Mouse (Mus musculus) brown adipose tissue, adult 24 weeks (tissue): ENCODE data around the gene Padi2. TPM values are rescaled to one million over a fixed set of nuclear protein-coding genes. Genes with fewer than 3 reads are reported as not detected.

Experiments used
- H3K27ac ChIP-seq: fragments of 200-500 bp; replicated peaks from 2 replicates; pipeline ENCODE4 v1.5.1; 2012; ENCODE audit warnings: low read depth, mild to moderate bottlenecking, low read length
- H3K4me1 ChIP-seq: fragments of 200-500 bp; 2 replicates; pipeline ENCODE4 v1.6.1; 2012; ENCODE audit warnings: low read length, mixed read lengths; ENCODE audit not compliant: control insufficient read depth, insufficient read depth, insufficient read length
- H3K4me3 ChIP-seq: fragments of 200-500 bp; 2 replicates; pipeline ENCODE4 v1.5.1; 2012; ENCODE audit warnings: low read depth, mild to moderate bottlenecking, low read length, moderate library complexity; ENCODE audit not compliant: insufficient read depth
- polyA plus RNA-seq: library from polyadenylated mRNA; stranded (reverse); fragments of >200 nt; gene quantifications from 2 replicates; pipeline ENCODE4 v1.2.4, GENCODE M21; 2012; ENCODE audit not compliant: missing spikeins, insufficient read depth, insufficient read length

Gene Padi2
- polyA plus RNA-seq, 1 experiment = 1.6 TPM

DNA sequence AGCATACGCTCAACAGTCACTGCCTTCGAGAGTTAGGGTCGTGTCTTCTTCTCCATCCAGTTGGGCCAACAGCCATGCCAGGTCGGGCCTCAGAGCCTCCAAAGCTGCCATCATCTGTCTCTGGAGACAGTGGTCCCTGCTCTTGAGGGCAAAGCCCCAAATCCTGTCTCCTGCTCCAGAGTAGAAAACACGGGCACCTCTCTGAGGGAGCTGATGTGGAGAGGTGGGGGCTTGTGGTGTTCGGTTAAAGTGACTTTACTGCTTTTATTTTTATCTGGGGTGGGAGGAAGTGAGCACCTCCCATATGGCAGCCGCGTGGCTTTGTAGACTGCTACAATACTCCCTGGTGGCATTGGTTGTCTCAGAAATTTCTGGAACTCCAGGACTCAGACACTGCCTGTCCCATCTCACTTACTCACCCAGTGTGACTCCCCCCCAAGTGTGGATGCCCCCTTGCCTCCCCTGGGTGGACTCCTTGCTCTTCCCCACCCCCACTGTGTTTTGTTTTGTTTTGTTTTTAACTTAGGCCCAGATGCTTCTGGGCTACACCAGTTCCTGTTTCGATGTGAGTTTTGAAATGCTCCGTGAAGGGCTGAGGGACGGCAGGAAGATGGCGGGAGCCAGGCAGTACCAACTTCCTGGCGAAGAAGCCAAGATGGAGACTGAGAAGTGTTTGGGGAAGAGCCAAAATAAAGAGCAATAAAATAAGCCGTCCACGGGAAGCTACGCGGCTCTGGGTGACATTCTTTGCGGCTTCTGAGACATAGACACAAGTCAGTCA lies 45.9 kb downstream of the Padi2 start:
- Histone ChIP-seq H3K4me3 (no peak overlapping the region), H3K27ac (peak overlapping the region; percentile 56), H3K4me1 (no peaks in the 10 kb centered on the region)

DNA sequence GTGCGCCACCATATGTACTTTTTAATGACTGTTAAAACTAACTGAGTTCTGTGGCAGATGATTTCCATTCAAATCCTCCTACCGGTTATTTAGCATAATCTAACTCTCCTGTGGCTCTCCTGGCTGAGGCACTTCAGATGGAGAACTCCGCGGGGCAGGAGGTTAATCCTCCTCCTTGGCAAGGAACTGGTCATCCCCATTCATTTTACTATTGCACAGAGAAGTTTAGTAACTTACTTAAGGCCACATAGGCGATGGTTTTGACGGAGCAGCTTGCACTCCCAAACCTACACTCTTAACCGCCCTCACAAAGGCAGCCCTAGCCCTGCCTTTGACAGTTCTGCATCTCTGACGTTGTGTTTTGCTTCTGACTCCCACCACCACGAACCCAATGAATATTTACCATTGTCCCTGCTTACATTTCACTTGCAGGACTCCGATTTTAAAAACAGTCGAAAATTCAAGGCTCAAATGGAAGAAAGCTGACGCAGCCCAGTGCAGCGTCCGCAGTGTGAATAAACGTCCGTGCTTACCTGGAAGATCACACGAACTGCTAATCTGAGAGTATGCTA lies 51.1 kb downstream of the Padi2 start:
- Histone ChIP-seq H3K4me1 (no peaks in the 10 kb centered on the region), H3K4me3 (peak overlapping the region; percentile 69), H3K27ac (no peak overlapping the region)

DNA sequence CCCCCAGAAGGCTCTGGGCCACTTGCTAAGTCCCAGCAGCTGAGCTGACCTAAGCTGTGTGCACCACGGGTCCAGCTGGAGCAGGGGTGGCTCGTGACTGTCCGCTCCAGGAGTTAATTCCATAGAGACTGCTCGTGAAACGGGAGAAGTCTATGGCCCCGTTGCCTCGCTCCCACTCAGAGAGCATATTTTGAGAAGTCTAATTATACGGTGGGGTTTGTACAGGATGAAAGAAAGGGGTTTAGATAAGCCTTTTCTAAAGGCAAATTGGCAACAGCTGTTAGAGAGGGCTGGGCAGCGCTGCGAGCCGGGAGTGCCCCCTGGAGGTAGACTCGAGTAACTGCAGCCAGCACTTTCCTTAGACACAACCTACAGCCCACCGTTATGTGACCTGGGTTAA lies 51.6 kb downstream of the Padi2 start:
- Histone ChIP-seq H3K4me3 (peak overlapping the region; percentile 69), H3K27ac (peak overlapping the region; percentile 52; the same call in 1 of the 2 replicates), H3K4me1 (no peaks in the 10 kb centered on the region; the same call in 1 of the 2 replicates)

DNA sequence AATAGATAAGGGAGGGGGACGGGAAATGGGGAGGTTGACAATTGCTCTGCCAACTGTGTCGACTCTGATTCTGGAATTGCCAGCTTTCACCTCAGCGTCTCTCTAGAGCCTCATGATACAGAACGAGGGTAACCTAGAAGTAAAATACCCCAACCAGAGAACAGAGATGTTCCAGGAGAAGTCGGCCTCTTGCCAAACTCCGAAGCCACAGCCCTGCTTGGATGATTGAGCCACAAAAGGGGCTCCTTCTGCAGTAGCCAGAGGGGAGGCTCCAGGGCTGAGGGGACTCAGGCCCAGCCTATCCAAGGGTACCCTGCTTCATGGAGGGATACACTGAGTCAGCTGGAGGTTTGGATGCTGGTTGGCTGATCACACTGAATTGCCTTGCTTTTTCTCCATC lies 52.2 kb downstream of the Padi2 start:
- no peak overlapping the region for H3K4me3 ChIP-seq
- no peak overlapping the region for H3K27ac ChIP-seq
- no peaks in the 10 kb centered on the region; the same call in 1 of the 2 replicates for H3K4me1 ChIP-seq

- H3K4me1 ChIP-seq = peaks cover 3% of the 10 kb centered on the region; the same call in 1 of the 2 replicates
- H3K4me3 ChIP-seq = no peak overlapping the region
- H3K27ac ChIP-seq = no peak overlapping the region
Measured at GRCm38 (mm10) chr4:140959128-140959679, 53.1 kb downstream of the Padi2 start.

DNA sequence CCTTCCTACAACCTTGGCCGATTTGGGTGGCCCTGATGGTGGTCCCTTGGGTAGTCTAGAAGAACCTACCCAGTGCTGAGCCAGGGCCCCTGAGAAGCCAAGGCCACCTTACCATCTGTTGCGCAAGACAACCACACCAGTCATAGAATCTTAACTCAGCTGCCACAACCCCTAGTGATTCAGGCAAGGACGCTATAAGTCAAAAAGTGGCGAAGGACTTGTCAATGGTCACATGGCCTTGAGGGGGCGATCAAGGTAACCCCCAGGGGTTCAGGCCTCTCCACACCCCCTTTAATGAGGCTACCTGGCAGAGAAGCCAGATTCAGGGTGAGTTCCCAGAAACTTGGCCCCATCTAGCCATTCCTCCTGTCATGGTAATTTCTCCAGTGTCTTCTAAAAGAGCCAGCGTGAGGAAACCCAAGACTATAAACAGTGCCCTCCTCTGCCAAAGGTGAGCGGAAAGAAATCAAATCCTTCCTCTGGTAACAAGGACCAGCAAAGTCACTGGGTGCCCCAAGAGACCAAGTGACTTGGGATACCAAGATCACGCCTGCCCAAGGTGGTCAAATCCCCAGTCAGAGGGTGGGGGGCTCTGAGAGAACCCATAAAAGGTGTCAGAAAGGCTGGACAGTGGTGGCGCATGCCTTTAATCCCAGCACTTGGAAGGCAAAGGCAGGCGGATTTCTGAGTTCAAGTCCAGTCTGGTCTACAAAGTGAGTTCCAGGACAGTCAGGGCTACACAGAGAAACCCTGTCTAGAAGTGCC lies 53.8 kb downstream of the Padi2 start:
- Histone ChIP-seq H3K27ac (peak overlapping the region; percentile 72; the same call in 1 of the 2 replicates), H3K4me3 (peak overlapping the region; percentile 59; the same call in 1 of the 2 replicates), H3K4me1 (peaks cover 3% of the 10 kb centered on the region; the same call in 1 of the 2 replicates)

DNA sequence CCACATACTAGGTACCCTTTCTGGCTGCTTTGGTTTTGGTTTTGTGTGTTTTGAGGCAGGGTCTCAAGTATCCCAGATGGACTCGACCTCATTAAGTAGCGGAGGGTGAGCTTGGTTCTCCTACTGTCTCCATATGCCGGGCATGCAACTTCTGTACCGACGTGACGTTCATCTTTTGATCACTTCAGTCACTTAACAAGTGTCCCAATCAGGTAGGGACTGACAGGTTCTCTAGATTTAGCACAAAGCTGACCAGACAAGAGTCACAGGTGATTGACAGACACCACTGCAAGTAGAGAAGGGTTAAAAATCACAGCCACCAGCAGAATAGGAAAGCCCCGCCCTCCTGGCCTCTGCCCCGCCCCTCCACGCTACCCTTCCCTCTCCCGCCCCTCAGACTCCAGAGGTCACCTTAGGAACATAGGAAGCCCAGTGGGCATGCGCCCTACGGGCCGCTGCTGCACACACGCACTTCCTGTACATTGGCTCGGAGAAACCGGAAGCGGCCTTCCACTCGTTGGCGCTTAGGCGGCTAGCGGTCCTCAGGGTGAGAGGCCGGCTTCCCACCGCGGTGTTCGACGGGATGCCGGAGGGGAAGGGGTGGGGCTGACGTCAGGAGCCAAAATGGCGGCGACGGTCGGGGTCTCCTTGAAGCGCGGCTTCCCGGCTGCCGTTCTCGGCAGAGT lies 54.8 kb downstream of the Padi2 start, which contains the start of gene Sdhb:
Sdhb (plus strand) TSS at position 423 of the 686 bp plus-strand sequence.
- peak within 1 kb of the TSS; percentile 88 for H3K4me3 ChIP-seq
- peaks cover 3% of the 10 kb centered on the region; the same call in 1 of the 2 replicates for H3K4me1 ChIP-seq
- H3K27ac ChIP-seq = peak within 1 kb of the TSS; percentile 95

- Histone ChIP-seq H3K4me1 (peaks cover 3% of the 10 kb centered on the region; the same call in 1 of the 2 replicates), H3K27ac (peak overlapping the region; percentile 95), H3K4me3 (peak overlapping the region; percentile 88)
Measured at GRCm38 (mm10) chr4:140961467-140962206, 55.5 kb downstream of the Padi2 start.

GRCm38 (mm10) chr4:140962207-140962909 lies 56.2 kb downstream of the Padi2 start:
- peaks cover 3% of the 10 kb centered on the region; the same call in 1 of the 2 replicates for H3K4me1 ChIP-seq
- H3K27ac ChIP-seq = peak overlapping the region; percentile 95
- H3K4me3 ChIP-seq = peak overlapping the region; percentile 88

GRCm38 (mm10) chr4:140962950-140963349 lies 56.8 kb downstream of the Padi2 start:
- H3K4me3 ChIP-seq = peak overlapping the region; percentile 88
- peaks cover 3% of the 10 kb centered on the region; the same call in 1 of the 2 replicates for H3K4me1 ChIP-seq
- peak overlapping the region; percentile 50 for H3K27ac ChIP-seq

DNA sequence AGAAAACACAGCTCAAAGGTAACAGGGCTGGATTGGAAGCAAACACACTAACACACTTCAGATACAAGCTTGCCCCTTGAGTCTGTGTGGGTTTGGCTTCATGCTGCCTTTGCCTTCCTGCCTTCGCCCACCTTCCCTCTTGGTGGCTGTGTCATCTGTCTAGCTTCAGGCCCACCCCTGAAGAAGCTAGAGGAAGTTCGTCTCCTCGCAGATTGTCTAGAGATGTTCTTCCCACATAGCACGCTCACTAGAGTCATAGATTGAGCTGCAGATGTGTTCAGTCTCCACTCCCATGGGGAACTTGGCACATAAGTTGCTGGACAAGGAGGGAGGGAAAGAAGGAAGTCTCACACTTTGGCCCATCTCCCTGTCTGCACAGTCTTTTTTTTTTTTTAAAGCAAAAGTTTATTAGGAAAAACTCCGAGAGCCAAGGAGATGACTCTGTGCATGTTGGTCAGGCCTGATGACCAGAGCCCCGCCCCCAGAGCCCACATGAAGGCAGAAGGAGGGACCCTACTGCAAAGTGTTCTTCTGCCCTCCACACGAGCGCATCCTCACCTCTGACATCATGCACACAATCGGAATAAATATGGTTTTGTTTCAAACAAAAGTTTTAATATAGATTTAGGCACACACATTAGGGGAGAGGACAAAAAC lies 57.9 kb downstream of the Padi2 start:
- H3K27ac ChIP-seq = 0 out of 2 replicates have a peak overlapping the region, but pooled peaks have one; percentile 9

DNA sequence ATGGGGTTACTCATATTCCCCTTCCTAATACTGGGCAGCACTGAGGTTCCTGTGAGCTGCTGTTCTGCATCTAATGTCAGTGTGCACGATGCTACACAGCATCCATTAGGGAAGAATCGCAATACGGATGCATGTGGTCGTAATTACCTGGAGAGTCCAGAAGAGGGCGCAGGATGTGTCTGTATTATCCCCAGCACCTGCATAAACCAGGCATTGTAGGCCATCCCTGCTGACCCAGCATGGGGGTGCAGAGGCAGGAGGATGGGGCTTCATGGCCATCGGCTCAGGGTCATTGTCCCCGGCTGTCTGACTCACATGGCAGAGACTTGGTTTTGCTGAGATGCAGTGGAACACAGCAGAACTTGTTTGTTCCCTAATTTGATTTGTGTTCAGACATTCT lies 58.5 kb downstream of the Padi2 start:
- no peak overlapping the region for H3K4me3 ChIP-seq
- peaks cover 3% of the 10 kb centered on the region; the same call in 1 of the 2 replicates for H3K4me1 ChIP-seq
- no peak overlapping the region for H3K27ac ChIP-seq

More for the DNA sequence above, 57.9 kb downstream of the Padi2 start:
- Histone ChIP-seq H3K4me1 (peaks cover 3% of the 10 kb centered on the region; the same call in 1 of the 2 replicates), H3K4me3 (no peak overlapping the region)
